Mouse (Mus musculus): Measurements from ENCODE around the gene G2e3.

The G2e3 gene

GRCm38 (mm10) chr12:51347988-51348697 is at the start of gene G2e3:
G2e3 (plus strand) TSS chr12:51348061.
- peak; percentile 97 for DNase-seq (ENCODE audit: low read depth, low spot score)

DNA sequence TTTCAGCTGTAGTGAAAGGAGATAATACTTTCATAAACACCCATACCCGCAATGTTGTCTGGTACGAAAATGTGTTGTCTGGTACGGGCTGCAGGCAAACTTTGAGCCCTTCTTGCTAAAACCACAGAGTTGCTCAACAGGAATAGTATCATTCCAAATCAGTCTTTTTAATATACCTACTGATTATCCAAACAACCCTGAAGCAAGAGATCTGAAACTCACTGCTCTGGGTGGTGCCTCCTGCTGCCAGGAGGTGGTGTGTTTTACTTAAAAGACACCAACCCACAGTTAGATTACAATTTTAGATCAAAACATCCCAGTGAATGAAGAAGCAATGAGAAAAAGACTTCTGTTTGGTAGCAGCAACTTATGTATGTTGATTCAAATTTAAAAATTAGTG is 24.3 kb upstream of the G2e3 start:
- DNase-seq (ENCODE audit: low read depth, low spot score) = no peak

- DNase-seq (ENCODE audit: low read depth, low spot score) = no peak
Measured at GRCm38 (mm10) chr12:51326819-51327218, 21.0 kb upstream of the G2e3 start.

- no peak for DNase-seq (ENCODE audit: low read depth, low spot score)
Measured at GRCm38 (mm10) chr12:51337014-51337413, 10.8 kb upstream of the G2e3 start.

DNA sequence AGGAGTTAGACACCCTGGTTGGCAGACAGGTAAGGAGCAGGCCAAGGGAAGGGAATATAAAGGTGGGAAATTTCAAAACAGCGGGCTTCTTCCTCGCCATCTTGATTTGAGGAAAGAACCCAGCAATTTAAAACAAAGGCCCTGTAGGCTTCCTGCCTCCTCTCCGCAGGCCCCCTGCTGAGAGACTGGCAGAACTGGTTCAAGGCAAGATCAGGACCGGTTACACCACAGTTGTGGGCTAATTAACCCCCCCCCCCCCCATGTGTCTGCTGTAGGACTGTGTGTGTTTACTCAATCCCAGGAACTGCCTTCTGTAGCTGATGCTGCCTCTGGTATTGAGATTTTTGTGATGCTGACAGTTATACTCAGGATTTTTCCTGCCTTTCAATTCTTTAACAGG is 1.7 kb upstream of the G2e3 start:
- DNase-seq (ENCODE audit: low read depth, low spot score) = no peak

DNA sequence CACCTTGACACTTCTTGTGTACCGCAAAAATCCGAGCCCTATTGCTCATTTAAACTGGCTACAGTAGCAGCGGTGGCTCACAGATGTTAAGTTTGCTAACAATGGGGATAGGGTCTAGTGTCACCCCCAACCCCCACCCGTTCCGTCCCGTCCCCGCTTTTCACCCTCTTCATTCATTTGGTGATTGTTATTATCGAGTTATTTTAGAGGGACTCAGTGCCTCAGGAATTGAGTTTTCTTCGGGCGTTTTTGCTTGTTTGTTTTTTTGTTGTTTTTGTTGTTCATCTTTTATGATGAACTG is 787 bp downstream of the G2e3 start:
- no peak for DNase-seq (ENCODE audit: low read depth, low spot score)

DNA sequence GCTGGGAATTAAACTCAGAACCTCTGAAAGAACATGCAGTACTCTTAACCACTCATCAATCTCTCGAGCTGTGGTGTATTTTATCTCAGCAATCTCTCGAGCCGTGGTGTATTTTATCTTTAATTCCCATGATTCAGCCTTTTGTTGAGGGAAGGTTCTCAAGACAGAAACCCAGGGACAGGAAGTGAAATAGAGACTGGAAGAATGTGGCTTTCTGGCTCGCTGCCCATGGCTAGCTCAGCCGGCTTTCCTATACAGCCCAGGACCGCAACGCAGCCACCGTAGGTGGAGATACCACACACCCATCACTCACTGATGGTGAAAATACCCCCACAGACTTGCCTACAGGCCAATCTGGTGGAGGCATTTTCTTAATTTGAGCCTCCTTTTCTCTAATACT is 7.4 kb downstream of the G2e3 start:
- no peak for DNase-seq (ENCODE audit: low read depth, low spot score)

DNA sequence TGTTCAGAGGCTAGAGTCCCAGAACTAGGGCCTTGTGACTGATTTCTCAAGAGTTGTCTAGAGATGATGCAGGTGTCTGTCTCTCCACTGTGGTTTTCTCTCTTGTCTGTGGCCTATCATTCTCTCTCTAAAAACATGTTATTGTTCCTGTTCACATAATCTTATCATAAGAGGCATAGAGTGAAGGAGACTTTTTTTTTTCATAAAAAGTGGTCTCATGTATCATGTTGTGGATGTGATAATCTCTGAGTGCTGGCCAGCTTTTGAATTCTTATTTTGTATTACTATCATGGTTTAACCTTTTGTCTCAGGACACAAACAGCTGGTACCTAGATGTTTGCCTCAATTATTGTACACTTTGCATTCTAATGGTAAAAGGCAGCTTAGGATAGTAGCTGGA is 13.4 kb downstream of the G2e3 start:
- no peak for DNase-seq (ENCODE audit: low read depth, low spot score)

GRCm38 (mm10) chr12:51362898-51363297 is 15.0 kb downstream of the G2e3 start:
- no peak for DNase-seq (ENCODE audit: low read depth, low spot score)

- no peak for DNase-seq (ENCODE audit: low read depth, low spot score)
Measured at GRCm38 (mm10) chr12:51368504-51368903, 20.6 kb downstream of the G2e3 start.

DNA sequence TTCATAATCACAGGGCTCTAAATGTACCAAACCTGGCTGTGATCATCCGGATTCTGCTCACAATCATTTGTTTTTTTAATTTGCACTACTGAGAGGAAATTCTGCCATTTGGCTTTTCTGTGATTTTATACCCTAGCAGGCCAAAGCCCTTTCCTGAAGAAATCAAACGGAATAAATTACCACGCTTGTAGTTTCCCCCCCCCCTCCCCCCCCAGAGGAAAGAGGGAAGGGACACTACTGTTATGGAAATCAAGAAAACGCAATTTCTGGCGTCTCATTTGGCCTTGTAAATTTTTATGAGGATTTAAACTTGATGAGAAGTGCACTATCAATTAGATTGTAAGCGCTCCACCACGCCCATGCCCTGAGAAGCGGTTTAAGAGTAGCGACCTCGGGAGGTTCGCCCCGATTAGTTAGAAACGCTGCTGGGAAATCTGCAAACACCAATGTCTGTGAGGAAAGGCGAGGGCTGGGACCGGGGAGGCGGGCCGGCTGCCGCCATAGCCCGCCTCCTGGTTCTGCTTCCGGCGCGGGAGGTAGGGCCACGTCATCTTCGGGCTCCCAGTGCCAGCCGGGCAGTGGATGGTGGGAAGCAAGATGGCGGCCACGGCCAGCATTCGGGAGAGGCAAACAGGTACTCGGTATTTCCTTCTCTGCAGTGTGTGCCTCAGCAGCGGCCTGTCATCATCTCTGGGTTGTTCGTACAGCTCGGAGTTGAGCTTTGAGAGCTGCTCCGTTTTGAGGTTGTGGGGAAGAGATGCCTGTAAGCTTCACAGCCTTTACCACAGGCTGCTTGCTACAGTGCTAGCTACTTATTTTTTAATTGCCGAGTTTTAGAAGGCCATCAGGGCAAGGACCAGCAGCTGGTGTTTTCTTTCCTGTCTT is 29.4 kb downstream of the G2e3 start, which contains the start of gene Scfd1:
Gene Scfd1, plus strand, starts transcription at position 508 of the 885 bp plus-strand sequence.
- peak; percentile 95 for DNase-seq (ENCODE audit: low read depth, low spot score)

DNA sequence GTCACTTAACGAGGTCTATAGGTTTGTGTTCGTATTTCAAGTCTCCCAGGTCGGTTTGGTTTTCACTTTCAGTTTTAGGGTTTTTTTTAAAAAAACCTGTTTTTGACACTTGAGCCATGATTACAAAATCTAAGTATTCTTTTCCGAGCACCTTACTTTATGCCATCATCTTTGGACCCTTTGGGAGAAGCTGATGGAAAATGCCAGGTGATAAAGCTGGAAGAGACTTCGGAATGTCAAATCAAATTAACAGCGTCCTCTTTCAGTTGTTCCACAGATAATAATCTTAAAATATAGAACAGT is 30.0 kb downstream of the G2e3 start:
- peak; percentile 3 for DNase-seq (ENCODE audit: low read depth, low spot score)

DNA sequence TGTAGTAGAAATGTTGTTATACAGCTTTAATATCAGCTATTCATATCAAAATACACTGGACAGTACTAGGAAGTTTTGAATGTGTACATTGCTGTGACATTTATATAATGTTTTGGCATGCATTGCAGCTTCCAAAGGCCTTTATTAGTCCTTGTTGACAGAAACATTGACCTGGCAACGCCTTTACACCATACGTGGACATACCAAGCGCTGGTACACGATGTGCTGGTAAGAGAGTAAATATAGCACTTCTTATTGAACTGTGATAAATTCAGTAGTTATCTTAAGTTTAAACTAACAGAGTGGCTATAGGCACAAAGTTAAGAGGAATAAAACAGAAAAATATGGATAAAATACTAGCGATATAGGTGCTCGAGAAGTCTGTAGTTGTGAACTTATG is 52.0 kb downstream of the G2e3 start:
- DNase-seq (ENCODE audit: low read depth, low spot score) = no peak

DNA sequence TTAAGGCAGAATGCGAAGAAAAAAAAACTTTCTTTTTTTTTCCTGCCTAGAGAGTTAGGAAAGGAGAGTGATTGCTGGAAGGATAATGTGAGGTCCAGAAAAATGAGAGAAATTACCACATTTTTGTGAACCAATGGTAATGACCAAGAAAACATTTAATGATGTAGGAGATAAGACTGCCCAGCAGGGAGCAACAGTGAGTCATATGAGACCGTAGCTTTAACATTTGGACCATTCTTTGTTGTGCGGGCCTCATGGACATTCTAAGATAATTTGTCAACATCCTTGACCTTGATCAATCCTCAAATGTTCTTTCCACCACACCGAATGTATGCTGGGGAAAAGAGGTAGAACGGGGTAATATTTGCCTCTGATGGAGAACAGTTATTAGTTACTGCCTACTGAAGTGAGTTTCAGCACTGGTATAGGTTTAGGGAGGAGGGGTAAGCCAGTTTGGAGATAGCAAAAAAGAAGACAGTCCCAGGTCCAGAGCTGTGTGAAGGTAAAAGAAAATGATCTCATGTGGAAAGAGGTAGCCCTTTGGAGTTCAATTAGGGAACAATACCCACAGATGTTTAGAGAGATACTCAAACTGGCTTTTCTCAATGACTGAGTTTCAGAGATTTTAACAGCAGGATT is 54.3 kb downstream of the G2e3 start:
- DNase-seq (ENCODE audit: low read depth, low spot score) = peak; percentile 34

- peak; percentile 21 for DNase-seq (ENCODE audit: low read depth, low spot score)
Measured at GRCm38 (mm10) chr12:51403987-51404586, 56.2 kb downstream of the G2e3 start.

GRCm38 (mm10) chr12:51411362-51411761 is 63.5 kb downstream of the G2e3 start:
- no peak for DNase-seq (ENCODE audit: low read depth, low spot score)
